Mouse (Mus musculus) limb, embryonic 11.5 days (tissue): ENCODE measurements around the gene Stxbp6. TPM values are rescaled to one million over a fixed set of nuclear protein-coding genes. Genes with fewer than 3 reads are reported as not detected.
"Not testable (repeated sequence)": the region's sequence is repeated elsewhere in the genome, so short reads cannot be mapped to it uniquely, and the experiment has no call there.

Source experiments
- ATAC-seq: fragments of 200-750 bp; cut with Nextera tagmentation; 2 replicates; pipeline ENCODE4 v1.8.0; 2017; ENCODE audit warnings: low read depth; ENCODE audit not compliant: insufficient number of reproducible peaks, low FRiP score, low TSS enrichment
- DNase-seq: peaks from one replicate; pipeline ENCODE4 v3.0.0-alpha.2; 2015; ENCODE audit warnings: low spot score
- H3K27ac ChIP-seq: fragments of 300-500 bp; sonication (generic); replicated peaks from 2 replicates; pipeline ENCODE4 v1.5.1; 2014; ENCODE audit warnings: low read depth, mild to moderate bottlenecking, low read length
- H3K27me3 ChIP-seq: fragments of 300-500 bp; sonication (generic); 2 replicates; pipeline ENCODE4 v1.6.1; 2014; ENCODE audit warnings: mild to moderate bottlenecking, low read length, mixed read lengths; ENCODE audit not compliant: control insufficient read depth, insufficient read depth
- H3K36me3 ChIP-seq: fragments of 300-500 bp; sonication (generic); 2 replicates; pipeline ENCODE4 v1.6.1; 2014; ENCODE audit warnings: mild to moderate bottlenecking, low read length, moderate library complexity, mixed read lengths; ENCODE audit not compliant: control insufficient read depth, insufficient read depth
- H3K4me1 ChIP-seq: fragments of 300-500 bp; sonication (generic); 2 replicates; pipeline ENCODE4 v1.6.1; 2014; ENCODE audit warnings: low read length, mixed read lengths; ENCODE audit not compliant: control insufficient read depth, insufficient read depth
- H3K4me2 ChIP-seq: fragments of 300-500 bp; sonication (generic); 2 replicates; pipeline ENCODE4 v1.6.1; 2014; ENCODE audit warnings: low read depth, mild to moderate bottlenecking, moderate library complexity; ENCODE audit not compliant: severe bottlenecking
- H3K4me3 ChIP-seq: fragments of 300-500 bp; sonication (generic); 2 replicates; pipeline ENCODE4 v1.5.1; 2014; ENCODE audit warnings: low read depth, low read length
- H3K9ac ChIP-seq: fragments of 300-500 bp; sonication (generic); 2 replicates; pipeline ENCODE4 v1.6.1; 2014; ENCODE audit warnings: mild to moderate bottlenecking, low read length
- H3K9me3 ChIP-seq: fragments of 300-500 bp; sonication (generic); 2 replicates; pipeline ENCODE4 v1.6.1; 2016; ENCODE audit warnings: low read length; ENCODE audit not compliant: control insufficient read depth
- WGBS: fragments of 180-500 bp; shearing (Covaris S2); extraction: QIAGEN DNeasy Blood & Tissue Kit; methylation state at CpG from one replicate; pipeline ENCODE4 v1.1.7; 2014; 5-methylcytosine and 5-hydroxymethylcytosine counted together
- polyA plus RNA-seq: library from polyadenylated mRNA; unstranded; fragments of >200 nt; fragmentation: Nextera tagmentation; extraction: Ambion mirVana; gene quantifications from 2 replicates; pipeline ENCODE4 v1.2.1, GENCODE M21; 2014

The Stxbp6 gene
- polyA plus RNA-seq = 16.4 and 18.4 TPM in 2 replicates

GRCm38 (mm10) chr12:45074611-45075342, at the start of gene Stxbp6:
Stxbp6 (minus strand) TSS chr12:45074709.
- Histone ChIP-seq H3K9ac (peak within 1 kb of the TSS; percentile 93), H3K36me3 (no peaks in the 10 kb centered on the region), H3K27me3 (no peaks in the 10 kb centered on the region), H3K9me3 (no peaks in the 10 kb centered on the region), H3K4me2 (peak within 1 kb of the TSS; percentile 91), H3K4me3 (peak within 1 kb of the TSS; percentile 73), H3K4me1 (0 out of 2 replicates have a peak, but pooled peaks cover 5% of the 10 kb centered on the region), H3K27ac (peak within 1 kb of the TSS; percentile 79)
- peak; percentile 38 for ATAC-seq
- 2% methylated on average over 20 of the region's 20 CpGs for WGBS
- peak; percentile 56 for DNase-seq

GRCm38 (mm10) chr12:45102954-45103353, 28.4 kb upstream of the Stxbp6 start:
- H3K4me3 ChIP-seq, H3K9me3 ChIP-seq, H3K36me3 ChIP-seq, H3K9ac ChIP-seq, H3K27me3 ChIP-seq, H3K4me1 ChIP-seq, ATAC-seq, H3K4me2 ChIP-seq, H3K27ac ChIP-seq, DNase-seq: not testable (repeated sequence)
- WGBS = 81% methylated on average over 2 of the region's 2 CpGs

- Histone ChIP-seq H3K9ac (no peak overlapping the region), H3K36me3 (no peaks in the 10 kb centered on the region), H3K9me3 (no peaks in the 10 kb centered on the region), H3K4me2 (no peak overlapping the region), H3K4me1 (no peaks in the 10 kb centered on the region), H3K27me3 (no peaks in the 10 kb centered on the region), H3K27ac (no peak overlapping the region), H3K4me3 (no peak overlapping the region)
- WGBS = 80% methylated on average over 2 of the region's 2 CpGs
- no peak for ATAC-seq
- no peak for DNase-seq
Measured at GRCm38 (mm10) chr12:45093732-45094131, 19.2 kb upstream of the Stxbp6 start.

GRCm38 (mm10) chr12:45092444-45092843, 17.9 kb upstream of the Stxbp6 start:
- Histone ChIP-seq H3K27me3 (no peaks in the 10 kb centered on the region), H3K36me3 (no peaks in the 10 kb centered on the region), H3K4me1 (no peaks in the 10 kb centered on the region), H3K4me2 (no peak overlapping the region), H3K9ac (no peak overlapping the region), H3K9me3 (no peaks in the 10 kb centered on the region), H3K4me3 (no peak overlapping the region), H3K27ac (no peak overlapping the region)
- WGBS = 80% methylated on average over 3 of the region's 3 CpGs
- no peak for ATAC-seq
- DNase-seq = no peak

GRCm38 (mm10) chr12:45083145-45083475, 8.6 kb upstream of the Stxbp6 start:
- Histone ChIP-seq H3K36me3 (no peaks in the 10 kb centered on the region), H3K9me3 (no peaks in the 10 kb centered on the region), H3K4me3 (no peak overlapping the region), H3K27me3 (no peaks in the 10 kb centered on the region), H3K4me1 (no peaks in the 10 kb centered on the region), H3K9ac (no peak overlapping the region), H3K27ac (no peak overlapping the region), H3K4me2 (no peak overlapping the region)
- no peak for DNase-seq
- ATAC-seq = no peak
- 86% methylated on average over 1 of the region's 1 CpGs for WGBS

GRCm38 (mm10) chr12:45082379-45083144, 8.1 kb upstream of the Stxbp6 start:
- H3K4me1 ChIP-seq = no peaks in the 10 kb centered on the region
- no peaks in the 10 kb centered on the region for H3K9me3 ChIP-seq
- no peaks in the 10 kb centered on the region for H3K27me3 ChIP-seq
- H3K4me2 ChIP-seq = no peak overlapping the region
- H3K27ac ChIP-seq = no peak overlapping the region
- ATAC-seq (no peak), DNase-seq (no peak)
- H3K36me3 ChIP-seq = no peaks in the 10 kb centered on the region
- WGBS = 86% methylated on average over 4 of the region's 4 CpGs
- H3K9ac ChIP-seq = no peak overlapping the region
- no peak overlapping the region for H3K4me3 ChIP-seq

- ATAC-seq (no peak), DNase-seq (no peak)
- Histone ChIP-seq H3K4me2 (no peak overlapping the region), H3K4me1 (no peaks in the 10 kb centered on the region), H3K9ac (no peak overlapping the region), H3K27me3 (no peaks in the 10 kb centered on the region), H3K9me3 (no peaks in the 10 kb centered on the region), H3K36me3 (no peaks in the 10 kb centered on the region), H3K27ac (no peak overlapping the region), H3K4me3 (no peak overlapping the region)
- WGBS = 67% methylated on average over 1 of the region's 1 CpGs
Measured at GRCm38 (mm10) chr12:45081617-45082016, 7.1 kb upstream of the Stxbp6 start.

GRCm38 (mm10) chr12:45080753-45081122, 6.2 kb upstream of the Stxbp6 start:
- Histone ChIP-seq H3K4me3 (no peak overlapping the region), H3K4me2 (no peak overlapping the region), H3K9me3 (no peaks in the 10 kb centered on the region), H3K4me1 (no peaks in the 10 kb centered on the region), H3K9ac (no peak overlapping the region), H3K27me3 (no peaks in the 10 kb centered on the region), H3K27ac (no peak overlapping the region), H3K36me3 (no peaks in the 10 kb centered on the region)
- DNase-seq (no peak), ATAC-seq (no peak)
- 55% methylated on average over 5 of the region's 5 CpGs for WGBS
